Mouse (Mus musculus) midbrain, embryonic 13.5 days (tissue): Measurements from ENCODE around the gene Rrnad1. TPM values are rescaled to one million over a fixed set of nuclear protein-coding genes. Genes with fewer than 3 reads are reported as not detected.

Source experiments
- ATAC-seq: fragments of 200-750 bp; cut with Nextera tagmentation; 2 replicates; pipeline ENCODE4 v1.8.0; 2017; ENCODE audit warnings: mild to moderate bottlenecking, moderate TSS enrichment, moderate library complexity
- H3K27ac ChIP-seq: fragments of 300-500 bp; sonication (generic); 2 replicates; pipeline ENCODE4 v1.5.1; 2015; ENCODE audit warnings: inconsistent platforms, mild to moderate bottlenecking, moderate library complexity
- H3K27me3 ChIP-seq: fragments of 300-500 bp; sonication (generic); 2 replicates; pipeline ENCODE4 v1.6.1; 2015; ENCODE audit warnings: mild to moderate bottlenecking, inconsistent platforms
- H3K36me3 ChIP-seq: fragments of 300-500 bp; sonication (generic); 2 replicates; pipeline ENCODE4 v1.6.1; 2015; ENCODE audit warnings: mild to moderate bottlenecking, inconsistent platforms
- H3K4me1 ChIP-seq: fragments of 300-500 bp; sonication (generic); replicated peaks from 2 replicates; pipeline ENCODE4 v1.6.1; 2015; ENCODE audit warnings: inconsistent platforms
- H3K4me2 ChIP-seq: fragments of 300-500 bp; sonication (generic); replicated peaks from 2 replicates; pipeline ENCODE4 v1.6.1; 2015; ENCODE audit warnings: moderate library complexity, mild to moderate bottlenecking, inconsistent platforms
- H3K4me3 ChIP-seq: fragments of 300-500 bp; sonication (generic); replicated peaks from 2 replicates; pipeline ENCODE4 v1.5.1; 2015; ENCODE audit warnings: mild to moderate bottlenecking, inconsistent platforms
- H3K9ac ChIP-seq: fragments of 300-500 bp; sonication (generic); replicated peaks from 2 replicates; pipeline ENCODE4 v1.6.1; 2015; ENCODE audit warnings: mild to moderate bottlenecking, inconsistent platforms
- H3K9me3 ChIP-seq: fragments of 300-500 bp; sonication (generic); 2 replicates; pipeline ENCODE4 v1.6.1; 2016; ENCODE audit warnings: mild to moderate bottlenecking, inconsistent platforms
- WGBS: fragments of 180-500 bp; shearing (Covaris S2); methylation state at CpG from one replicate; pipeline ENCODE4 v1.1.7; 2015; 5-methylcytosine and 5-hydroxymethylcytosine counted together
- polyA plus RNA-seq: library from polyadenylated mRNA; unstranded; fragments of >200 nt; fragmentation: Nextera tagmentation; extraction: Ambion mirVana; gene quantifications from 2 replicates; pipeline ENCODE4 v1.2.1, GENCODE M21; 2015

Gene Rrnad1
- polyA plus RNA-seq, 1 experiment from 2014 or later = 24.9 TPM

DNA sequence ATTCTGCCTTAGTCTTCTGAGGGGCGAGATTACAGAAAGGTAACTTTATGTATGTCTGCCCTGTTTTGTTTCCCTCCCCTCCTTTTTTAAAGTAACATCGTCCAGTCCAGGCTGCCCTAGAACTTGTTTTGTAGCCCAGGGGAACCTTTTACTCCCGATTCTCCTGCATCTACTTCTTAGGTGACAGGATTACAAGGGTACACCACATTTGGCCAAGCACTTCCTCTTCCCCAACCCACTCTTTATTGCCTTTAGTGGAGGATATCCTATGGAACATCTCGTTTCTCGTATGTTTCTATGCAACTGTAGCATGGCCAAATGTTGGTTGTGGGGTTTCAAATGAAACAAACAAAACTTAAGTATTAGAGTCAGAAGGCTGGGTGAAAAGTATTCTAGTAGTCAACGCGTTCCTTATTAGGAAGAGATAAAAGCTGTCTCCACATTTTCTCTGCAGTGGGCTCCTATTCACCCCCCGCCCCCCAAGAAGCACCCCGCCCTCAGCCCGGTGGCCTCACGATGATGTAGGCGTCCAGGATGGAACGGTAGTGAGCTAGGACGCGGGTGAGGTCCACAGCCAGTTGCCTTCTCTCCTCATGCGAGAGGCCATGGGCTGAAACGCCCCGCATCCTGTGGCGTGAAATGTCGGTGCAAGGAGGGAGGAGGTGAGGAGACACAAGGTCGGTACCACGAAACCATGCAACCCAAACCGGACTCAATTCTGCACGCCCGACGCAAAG lies 1.0 kb downstream of the Rrnad1 start:
- Histone ChIP-seq H3K27ac (peak overlapping the region; percentile 90), H3K27me3 (no peaks in the 10 kb centered on the region), H3K36me3 (peaks cover 58% of the 10 kb centered on the region), H3K4me3 (peak overlapping the region; percentile 94), H3K4me2 (peak overlapping the region; percentile 77), H3K9me3 (no peaks in the 10 kb centered on the region), H3K9ac (peak overlapping the region; percentile 91), H3K4me1 (peaks cover 42% of the 10 kb centered on the region)
- ATAC-seq = peak; percentile 73
- 7% methylated on average over 26 of the region's 26 CpGs for WGBS

DNA sequence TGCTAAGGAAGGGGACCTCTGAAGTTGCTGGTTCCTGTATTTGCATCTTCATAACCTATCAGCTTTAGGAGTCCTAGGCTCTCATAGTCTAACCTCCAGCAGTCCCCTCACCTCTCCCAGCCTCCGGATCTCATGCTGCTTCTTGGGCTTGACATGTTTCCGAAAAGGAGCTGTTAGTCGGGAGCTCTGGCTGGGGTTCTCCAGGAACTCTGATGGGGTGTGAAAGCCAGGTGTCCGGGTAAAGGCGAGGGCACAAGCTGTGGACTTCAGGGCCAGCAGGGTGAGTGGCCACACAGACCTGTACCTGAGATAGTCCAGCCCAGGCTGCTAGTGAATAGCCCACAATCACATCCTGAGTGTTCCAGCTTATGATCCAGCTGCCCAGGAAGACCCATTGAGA lies 3.1 kb downstream of the Rrnad1 start:
- H3K9me3 ChIP-seq = no peaks in the 10 kb centered on the region
- WGBS = 89% methylated on average over 5 of the region's 5 CpGs
- H3K4me3 ChIP-seq = no peak overlapping the region
- H3K4me2 ChIP-seq = no peak overlapping the region
- H3K9ac ChIP-seq = no peak overlapping the region
- H3K4me1 ChIP-seq = peaks cover 26% of the 10 kb centered on the region
- no peaks in the 10 kb centered on the region for H3K27me3 ChIP-seq
- H3K27ac ChIP-seq = no peak overlapping the region
- peaks cover 61% of the 10 kb centered on the region for H3K36me3 ChIP-seq
- ATAC-seq = no peak

DNA sequence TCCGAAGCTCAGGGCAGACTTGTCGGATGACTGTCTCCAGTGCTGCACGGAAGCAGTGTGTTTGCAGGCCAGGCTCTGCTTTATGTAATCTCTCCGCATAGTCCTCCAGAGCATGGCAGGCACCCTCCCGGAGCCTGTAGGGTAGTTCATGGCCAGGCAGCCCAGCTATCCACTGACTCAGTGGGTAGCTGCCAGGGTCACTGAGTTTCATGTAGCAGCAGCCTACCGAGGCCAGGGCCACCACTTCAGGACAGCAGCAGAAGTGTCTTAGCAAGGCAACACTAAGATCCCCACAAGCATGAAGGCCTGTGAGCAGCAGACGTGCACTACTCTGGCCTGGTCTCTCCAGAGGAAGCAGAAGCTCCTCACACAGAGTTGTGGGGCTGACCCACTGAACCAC lies 5.5 kb downstream of the Rrnad1 start:
- Histone ChIP-seq H3K9ac (no peak overlapping the region), H3K27me3 (no peaks in the 10 kb centered on the region), H3K27ac (no peak overlapping the region), H3K4me1 (peaks cover 20% of the 10 kb centered on the region), H3K9me3 (no peaks in the 10 kb centered on the region), H3K4me3 (no peak overlapping the region), H3K36me3 (peaks cover 60% of the 10 kb centered on the region), H3K4me2 (no peak overlapping the region)
- ATAC-seq = no peak
- 85% methylated on average over 7 of the region's 7 CpGs for WGBS

DNA sequence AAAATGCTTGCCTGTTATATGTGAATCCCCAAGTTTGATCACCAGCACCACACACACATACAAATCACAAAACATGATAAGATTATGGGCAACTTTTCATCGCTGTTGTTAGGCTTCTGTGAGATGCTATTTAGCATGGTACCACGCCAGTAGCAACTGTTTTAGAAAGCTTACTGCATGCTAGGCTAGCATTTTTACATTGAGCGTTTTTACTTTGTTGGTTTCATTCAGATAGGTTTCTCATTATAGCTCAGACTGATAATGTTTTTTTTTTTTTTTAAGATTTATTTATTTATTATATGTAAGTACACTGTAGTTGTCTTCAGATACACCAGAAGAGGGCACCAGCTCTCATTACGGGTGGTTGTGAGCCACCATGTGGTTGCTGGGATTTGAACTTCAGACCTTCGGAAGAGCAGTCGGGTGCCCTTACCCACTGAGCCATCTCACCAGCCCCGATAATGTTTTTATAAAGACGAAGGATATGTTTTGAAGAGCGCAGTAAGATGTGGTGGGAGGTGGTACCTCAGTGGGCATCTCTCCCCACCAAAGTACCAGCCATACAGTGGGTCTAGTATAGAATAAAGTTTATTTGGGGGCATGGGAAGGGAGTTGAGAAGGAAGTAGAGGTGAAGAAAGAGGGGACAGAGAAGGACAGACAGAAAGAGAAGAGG lies 10.1 kb downstream of the Rrnad1 start:
- ATAC-seq = no peak
- H3K4me2 ChIP-seq = peak overlapping the region; percentile 76
- peak overlapping the region; percentile 57 for H3K4me3 ChIP-seq
- WGBS = 71% methylated on average over 9 of the region's 9 CpGs
- H3K36me3 ChIP-seq = peaks cover 60% of the 10 kb centered on the region
- H3K4me1 ChIP-seq = peaks cover 15% of the 10 kb centered on the region
- H3K9me3 ChIP-seq = no peaks in the 10 kb centered on the region
- no peak overlapping the region for H3K27ac ChIP-seq
- no peaks in the 10 kb centered on the region for H3K27me3 ChIP-seq
- H3K9ac ChIP-seq = peak overlapping the region; percentile 70; the same call in 1 of the 2 replicates

DNA sequence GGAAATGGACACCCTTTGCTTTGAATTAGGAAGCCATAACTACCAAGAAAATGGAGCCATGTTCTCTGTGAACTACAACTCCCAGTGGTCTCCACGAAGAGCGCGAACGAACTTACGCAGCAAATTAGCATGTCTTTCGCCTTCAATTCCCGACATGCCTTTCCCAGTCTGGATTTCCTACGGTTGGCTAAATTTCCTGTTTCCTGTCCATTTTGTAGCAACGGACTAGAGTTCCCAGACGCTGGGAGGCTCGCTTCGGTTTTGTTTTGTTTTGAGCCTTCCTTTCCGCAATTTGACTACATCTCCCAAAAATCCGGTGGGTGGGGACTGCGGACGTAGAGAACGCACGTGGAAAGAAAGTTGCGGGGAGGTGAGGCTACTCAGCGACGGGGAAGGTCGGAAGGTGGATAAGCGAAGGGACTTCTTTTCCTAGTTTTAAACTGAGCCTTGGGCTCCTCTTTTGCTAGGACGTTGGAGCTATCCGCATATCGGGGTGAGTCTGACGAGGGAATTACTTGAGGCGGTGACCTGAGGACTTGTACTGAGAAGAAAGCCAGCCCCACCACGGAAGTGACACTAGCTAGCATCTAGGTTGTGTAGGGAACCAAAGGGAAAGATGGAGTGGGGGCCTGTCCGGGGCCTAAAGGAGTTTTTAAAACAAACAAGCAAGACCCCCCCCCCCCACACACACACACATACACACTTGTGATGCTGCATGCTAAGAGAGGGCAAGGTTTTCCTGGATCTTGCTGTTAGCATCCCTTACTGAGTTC lies 11.0 kb downstream of the Rrnad1 start, which contains the start of gene Mrpl24:
TSS of gene Mrpl24 (plus strand) at position 171 of the 773 bp plus-strand sequence.
- ATAC-seq = peak; percentile 86
- H3K9me3 ChIP-seq = no peaks in the 10 kb centered on the region

DNA sequence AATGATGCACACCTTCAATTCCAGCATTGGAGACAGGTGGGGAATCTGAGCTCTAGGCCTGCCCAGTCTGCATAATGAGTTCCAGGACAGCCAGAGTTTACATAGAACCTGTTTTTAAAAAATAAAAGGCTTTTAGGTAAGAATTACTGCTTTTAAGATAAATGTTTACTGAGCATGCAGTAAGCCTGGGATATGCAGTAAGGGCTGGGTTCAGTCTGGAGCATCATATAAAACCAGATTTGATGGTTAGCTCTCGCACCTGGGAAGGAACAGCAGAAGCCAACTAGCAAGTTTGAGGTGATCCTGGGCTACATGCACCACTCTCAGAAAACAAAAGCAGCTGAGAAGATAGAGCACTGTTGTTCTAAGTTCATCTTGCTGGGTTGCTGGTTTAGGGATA lies 12.0 kb downstream of the Rrnad1 start:
- no peak overlapping the region for H3K4me3 ChIP-seq
- H3K4me1 ChIP-seq = peaks cover 15% of the 10 kb centered on the region
- peaks cover 60% of the 10 kb centered on the region for H3K36me3 ChIP-seq
- H3K9me3 ChIP-seq = no peaks in the 10 kb centered on the region
- H3K27ac ChIP-seq = 0 out of 2 replicates have a peak overlapping the region, but pooled peaks have one; percentile 19
- no peaks in the 10 kb centered on the region for H3K27me3 ChIP-seq
- ATAC-seq = no peak
- no peak overlapping the region for H3K9ac ChIP-seq
- 98% methylated on average over 1 of the region's 1 CpGs for WGBS
- H3K4me2 ChIP-seq = peak overlapping the region; percentile 76

More for the DNA sequence above, 11.0 kb downstream of the Rrnad1 start, which contains the start of gene Mrpl24:
- Histone ChIP-seq H3K27ac (peak within 1 kb of the TSS; percentile 45), H3K4me2 (peak within 1 kb of the TSS; percentile 76), H3K4me3 (peak within 1 kb of the TSS; percentile 57), H3K36me3 (peaks cover 60% of the 10 kb centered on the region), H3K27me3 (no peaks in the 10 kb centered on the region), H3K4me1 (peaks cover 15% of the 10 kb centered on the region), H3K9ac (peak within 1 kb of the TSS; percentile 70)
- under 1% methylated on average over 30 of the region's 30 CpGs for whole genome bisulfite sequencing

DNA sequence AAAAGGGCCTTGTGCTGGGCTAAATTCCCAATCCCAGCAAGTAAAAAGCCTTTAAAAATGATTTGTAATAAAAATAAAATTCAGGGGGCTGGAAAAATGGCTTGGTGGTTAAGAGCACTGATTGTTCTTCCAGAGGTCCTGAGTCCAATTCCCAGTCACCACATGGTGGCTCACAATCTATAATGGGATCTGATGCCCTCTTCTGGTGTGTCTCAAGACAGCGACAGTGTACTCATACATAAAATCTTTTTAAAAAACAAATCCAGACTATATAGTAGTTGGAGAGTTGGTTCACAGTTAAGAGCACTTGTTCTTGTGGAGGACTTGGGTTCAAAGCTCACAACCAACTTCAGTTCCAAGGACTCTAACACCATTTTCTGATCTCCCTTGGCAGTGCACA lies 13.5 kb downstream of the Rrnad1 start:
- Histone ChIP-seq H3K27ac (no peak overlapping the region), H3K4me2 (no peak overlapping the region), H3K9me3 (no peaks in the 10 kb centered on the region), H3K27me3 (no peaks in the 10 kb centered on the region), H3K4me1 (peaks cover 15% of the 10 kb centered on the region), H3K36me3 (peaks cover 50% of the 10 kb centered on the region), H3K9ac (no peak overlapping the region), H3K4me3 (no peak overlapping the region)
- 96% methylated on average over 1 of the region's 1 CpGs for WGBS
- no peak for ATAC-seq

DNA sequence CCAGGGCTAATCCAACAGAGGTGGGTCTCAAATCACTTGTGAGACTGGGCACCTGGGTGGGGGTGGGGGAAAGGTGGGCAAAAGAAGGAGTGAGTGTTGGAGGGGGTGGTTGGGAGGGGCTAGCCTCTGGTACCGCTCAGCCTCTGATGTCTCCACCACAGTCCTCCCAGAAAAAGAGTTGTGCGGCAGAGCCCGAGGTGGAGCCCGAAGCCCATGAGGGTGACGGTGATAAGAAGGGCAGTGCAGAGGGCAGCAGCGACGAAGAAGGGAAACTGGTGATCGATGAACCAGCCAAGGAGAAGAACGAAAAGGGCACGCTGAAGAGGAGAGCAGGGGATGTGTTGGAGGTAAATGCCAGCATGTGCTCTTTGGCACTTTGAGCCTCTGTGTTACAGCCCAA lies 16.6 kb downstream of the Rrnad1 start:
- H3K4me2 ChIP-seq = no peak overlapping the region
- 94% methylated on average over 10 of the region's 10 CpGs for WGBS
- no peak overlapping the region for H3K9ac ChIP-seq
- H3K36me3 ChIP-seq = peaks cover 47% of the 10 kb centered on the region
- H3K9me3 ChIP-seq = no peaks in the 10 kb centered on the region
- no peak overlapping the region for H3K27ac ChIP-seq
- H3K27me3 ChIP-seq = no peaks in the 10 kb centered on the region
- no peak overlapping the region for H3K4me3 ChIP-seq
- no peak for ATAC-seq
- peaks cover 29% of the 10 kb centered on the region for H3K4me1 ChIP-seq

DNA sequence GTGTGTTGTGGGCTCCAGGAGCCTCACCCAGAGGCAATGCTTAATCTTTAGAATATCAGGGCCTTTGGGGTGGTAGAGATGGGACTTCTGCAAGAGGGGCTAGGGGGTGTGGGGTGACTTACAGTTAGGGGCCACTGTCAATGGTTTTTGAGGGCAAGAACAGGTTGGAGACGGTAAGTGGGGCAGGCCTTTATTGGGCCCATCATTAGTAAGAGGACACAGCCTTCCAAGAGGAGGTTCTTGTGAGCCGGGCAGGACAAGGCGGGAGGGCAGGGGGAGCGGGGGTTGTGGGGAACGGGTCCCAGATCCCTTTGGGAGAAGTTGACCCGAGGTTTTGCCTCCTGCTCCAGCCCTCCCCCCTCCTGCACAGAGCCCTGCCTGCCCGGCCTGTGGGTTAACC lies 17.0 kb downstream of the Rrnad1 start:
- Histone ChIP-seq H3K27ac (no peak overlapping the region), H3K4me3 (no peak overlapping the region), H3K4me2 (no peak overlapping the region), H3K9ac (no peak overlapping the region), H3K9me3 (no peaks in the 10 kb centered on the region), H3K36me3 (peaks cover 47% of the 10 kb centered on the region), H3K4me1 (peaks cover 33% of the 10 kb centered on the region), H3K27me3 (no peaks in the 10 kb centered on the region)
- 89% methylated on average over 7 of the region's 7 CpGs for WGBS
- no peak for ATAC-seq

DNA sequence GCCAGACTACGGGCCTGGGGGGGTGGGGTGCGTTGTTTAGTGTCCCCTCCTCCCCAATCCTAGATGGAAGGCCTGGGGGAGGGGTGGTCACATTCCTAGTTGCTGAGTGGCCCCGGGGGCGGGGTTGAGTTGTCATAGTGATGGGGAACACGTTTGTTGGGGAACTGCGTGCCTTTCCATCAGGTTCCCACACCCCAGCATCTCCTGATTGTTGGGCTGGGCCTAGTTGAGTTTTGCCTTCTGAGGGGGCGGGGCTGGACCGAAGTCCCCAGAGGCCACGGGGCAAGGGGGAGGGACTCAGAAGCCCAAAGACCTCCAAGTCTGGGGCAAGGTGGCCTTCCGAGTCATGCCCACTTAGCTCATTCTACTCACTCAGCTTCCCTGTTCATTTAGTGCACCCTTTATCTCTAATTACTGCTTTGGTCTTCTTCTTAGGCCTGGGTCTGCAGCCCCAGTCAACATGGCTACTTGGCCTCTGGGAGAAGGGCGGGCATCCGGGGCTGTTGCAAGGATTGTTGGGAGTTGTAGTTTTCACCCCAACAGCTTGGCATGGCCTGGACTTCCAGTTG lies 19.9 kb downstream of the Rrnad1 start:
- ATAC-seq = peak; percentile 14; the same call in 1 of the 2 replicates
- H3K9ac ChIP-seq = peak overlapping the region; percentile 54
- no peaks in the 10 kb centered on the region for H3K27me3 ChIP-seq
- H3K36me3 ChIP-seq = peaks cover 26% of the 10 kb centered on the region
- H3K4me2 ChIP-seq = peak overlapping the region; percentile 54
- peak overlapping the region; percentile 84 for H3K27ac ChIP-seq
- no peaks in the 10 kb centered on the region for H3K9me3 ChIP-seq
- H3K4me3 ChIP-seq = peak overlapping the region; percentile 42
- 2% methylated on average over 12 of the region's 12 CpGs for WGBS
- peaks cover 48% of the 10 kb centered on the region for H3K4me1 ChIP-seq

DNA sequence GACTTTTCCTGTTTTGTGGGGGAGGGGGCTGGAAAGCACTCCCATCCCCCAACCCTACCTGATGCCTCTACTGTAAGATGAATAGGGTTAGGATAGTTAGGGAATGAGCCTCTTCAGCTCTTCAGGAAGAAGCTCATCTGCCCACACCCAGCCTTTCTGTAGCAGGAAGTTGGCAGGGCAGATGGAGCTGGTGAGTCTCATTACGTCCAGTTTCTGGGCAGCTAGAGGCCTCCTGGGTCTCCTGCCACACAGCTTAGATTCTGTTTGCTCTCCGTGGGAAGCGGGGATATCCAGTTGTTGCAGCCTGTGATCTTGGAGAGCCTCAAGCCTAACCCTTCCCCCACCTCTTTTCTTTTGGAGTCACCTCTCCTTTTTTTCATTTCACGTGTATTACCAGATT lies 20.6 kb downstream of the Rrnad1 start:
- ATAC-seq = no peak
- Histone ChIP-seq H3K9me3 (no peaks in the 10 kb centered on the region), H3K4me3 (peak overlapping the region; percentile 42), H3K9ac (peak overlapping the region; percentile 54), H3K4me1 (peaks cover 48% of the 10 kb centered on the region), H3K4me2 (peak overlapping the region; percentile 54), H3K27ac (peak overlapping the region; percentile 84), H3K27me3 (no peaks in the 10 kb centered on the region), H3K36me3 (peaks cover 18% of the 10 kb centered on the region)
- 2% methylated on average over 4 of the region's 4 CpGs for WGBS
